Mouse (Mus musculus) G1E (cell line): ENCODE results near the gene Arsg. TPM values are rescaled to one million over a fixed set of nuclear protein-coding genes. Genes with fewer than 3 reads are reported as not detected.

ENCODE experiments used
- ATAC-seq: 2 replicates; pipeline ENCODE4 v1.8.0; 2016; ENCODE audit warnings: mild to moderate bottlenecking; ENCODE audit not compliant: insufficient number of reproducible peaks, poor library complexity, low FRiP score, severe bottlenecking; ENCODE audit errors: extremely low read depth
- DNase-seq: peaks from one replicate; pipeline ENCODE4 v3.0.0; 2012; ENCODE audit warnings: low spot score
- H3K27me3 ChIP-seq: 2 replicates; pipeline ENCODE4 v1.6.1; 2012; ENCODE audit warnings: mild to moderate bottlenecking, low read length, inconsistent platforms; ENCODE audit not compliant: insufficient read depth
- H3K36me3 ChIP-seq: replicated peaks from 2 replicates; pipeline ENCODE3; 2012; ENCODE audit warnings: mild to moderate bottlenecking, inconsistent platforms
- H3K4me1 ChIP-seq: 2 replicates; pipeline ENCODE4 v1.6.1; 2012; ENCODE audit warnings: low read depth, low read length, inconsistent platforms, mixed read lengths; ENCODE audit not compliant: insufficient read depth
- H3K4me3 ChIP-seq: 2 replicates; pipeline ENCODE4 v1.5.1; 2012; ENCODE audit warnings: low read depth, mild to moderate bottlenecking, inconsistent platforms, low read length, moderate library complexity, mixed read lengths
- H3K9me3 ChIP-seq: replicated peaks from 2 replicates; pipeline ENCODE4 v1.6.1; 2012; ENCODE audit warnings: inconsistent platforms
- CTCF ChIP-seq: IDR thresholded peaks from 2 replicates; pipeline ENCODE4 v1.5.1; 2012; ENCODE audit warnings: low read depth, low read length, inconsistent platforms, mixed read lengths
- GATA1 ChIP-seq: IDR thresholded peaks from 2 replicates; pipeline ENCODE4 v1.6.1; 2012; ENCODE audit warnings: borderline replicate concordance, low read length, inconsistent platforms, mixed read lengths
- GATA2 ChIP-seq: IDR thresholded peaks from 2 replicates; pipeline ENCODE4 v1.6.1; 2012; ENCODE audit warnings: low read depth, low read length, inconsistent platforms, borderline replicate concordance
- POLR2AphosphoS5 ChIP-seq: IDR thresholded peaks from 2 replicates; pipeline ENCODE4 v1.6.1; 2012; ENCODE audit warnings: low read depth, low read length, inconsistent platforms; ENCODE audit not compliant: insufficient replicate concordance
- TAL1 ChIP-seq: conservative IDR thresholded peaks from 2 replicates; pipeline ENCODE4 v1.6.1; 2012; ENCODE audit warnings: low read depth, low read length, inconsistent platforms, mixed read lengths
- polyA plus RNA-seq: library from polyadenylated mRNA; stranded (reverse); fragments of >175 nt; gene quantifications from 2 replicates; pipeline ENCODE4 v1.2.3, GENCODE M21; 2012
- total RNA-seq, 2 experiments: library from RNA; stranded (forward) in 1 of 2; stranded (reverse) in 1 of 2; fragments of 200-1000 nt in 1 of 2; fragments of >200 nt in 1 of 2; fragmentation: Nextera tagmentation in 1 of 2; gene quantifications; 2 replicates each; pipeline ENCODE4 v1.2.3; 2014 to 2017

Gene Arsg
- total and polyA plus RNA-seq, 3 experiments: 1.0 to 6.1 (median 2.0) TPM

- Histone ChIP-seq H3K9me3 (0 out of 2 replicates have a peak, but pooled peaks cover 2% of the 10 kb centered on the region), H3K4me3 (no peak overlapping the region), H3K36me3 (no peaks in the 10 kb centered on the region), H3K4me1 (peaks cover 30% of the 10 kb centered on the region), H3K27me3 (peaks cover 5% of the 10 kb centered on the region)
- TF ChIP-seq CTCF (no peak), GATA2 (no peak), TAL1 (no peak)
- no peak for ATAC-seq
- DNase-seq: no peak
These were observed 33.9 kb downstream of the Arsg start for GRCm38 (mm10) chr11:109507068-109507467.

DNA sequence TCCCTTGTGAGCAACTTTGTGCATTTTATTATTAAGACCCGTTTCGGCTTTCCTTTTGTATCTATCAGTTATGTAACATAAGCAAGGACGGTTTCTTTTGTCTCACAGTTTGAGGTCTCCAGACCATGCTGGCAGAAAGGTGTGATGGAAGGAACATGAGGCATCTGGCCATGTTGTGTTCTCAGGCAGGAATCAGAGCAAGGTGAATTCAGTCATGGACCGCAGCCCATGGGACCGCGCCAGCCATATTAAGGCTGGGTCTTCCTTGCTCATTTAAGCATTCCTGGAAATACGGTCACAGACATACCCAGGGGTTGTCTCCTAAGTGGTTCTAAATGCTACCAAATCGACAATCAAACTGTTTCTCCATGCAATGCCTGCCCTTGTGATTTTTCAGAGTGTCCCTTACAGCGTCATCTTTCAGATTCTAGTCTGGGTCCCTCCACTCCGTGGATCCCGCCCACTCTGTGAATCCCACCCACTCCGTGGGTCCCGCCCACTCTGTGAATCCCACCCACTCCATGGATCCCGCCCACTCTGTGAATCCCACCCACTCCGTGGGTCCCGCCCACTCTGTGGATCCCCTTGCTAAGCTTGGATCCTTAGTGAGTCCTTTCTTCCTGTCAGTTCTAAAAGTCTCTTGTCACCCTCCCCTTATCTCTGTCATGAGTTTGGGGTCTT lies 40.0 kb downstream of the Arsg start:
- H3K36me3 ChIP-seq: no peaks in the 10 kb centered on the region
- TF ChIP-seq TAL1 (no peak), POLR2AphosphoS5 (no peak), GATA1 (no peak), GATA2 (no peak), CTCF (no peak)
- no peak overlapping the region for H3K4me3 ChIP-seq
- no peak for DNase-seq
- H3K4me1 ChIP-seq: peaks cover 17% of the 10 kb centered on the region
- H3K27me3 ChIP-seq: peaks cover 9% of the 10 kb centered on the region
- H3K9me3 ChIP-seq: 0 out of 2 replicates have a peak, but pooled peaks cover 2% of the 10 kb centered on the region
- no peak for ATAC-seq

DNA sequence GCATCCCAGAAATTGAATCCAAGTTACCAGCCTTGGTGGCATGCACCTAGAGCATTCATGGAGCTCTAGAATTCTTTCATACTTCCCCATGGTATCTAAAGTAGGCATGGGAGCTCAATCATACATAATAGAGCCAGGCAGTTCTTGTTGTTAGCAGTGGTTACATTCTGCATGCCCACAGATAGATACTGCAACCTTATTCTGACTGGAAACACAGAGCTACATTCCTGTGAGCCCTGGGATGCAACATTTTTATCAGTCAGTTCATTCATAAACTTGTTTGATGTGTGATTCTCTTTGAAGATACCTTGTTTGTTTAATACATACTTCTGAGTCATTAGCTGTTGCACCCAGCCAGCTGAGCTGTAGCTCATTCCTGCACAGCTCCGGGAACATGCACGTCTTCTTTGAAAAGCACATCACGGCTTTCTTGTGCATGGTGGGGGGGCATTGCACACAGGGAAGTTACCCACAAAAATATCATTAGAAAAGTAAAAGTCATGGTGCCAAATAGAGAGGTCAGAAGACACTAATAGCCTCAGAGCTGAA lies 41.0 kb downstream of the Arsg start:
- peaks cover 8% of the 10 kb centered on the region for H3K27me3 ChIP-seq
- no peaks in the 10 kb centered on the region for H3K36me3 ChIP-seq
- no peak overlapping the region for H3K4me3 ChIP-seq
- H3K4me1 ChIP-seq: peaks cover 25% of the 10 kb centered on the region
- H3K9me3 ChIP-seq: 0 out of 2 replicates have a peak, but pooled peaks cover 2% of the 10 kb centered on the region
- TF ChIP-seq GATA2: no peak
- no peak for TF ChIP-seq TAL1
- TF ChIP-seq POLR2AphosphoS5: no peak
- TF ChIP-seq GATA1: no peak
- TF ChIP-seq CTCF: no peak
- ATAC-seq (no peak), DNase-seq (no peak)

DNA sequence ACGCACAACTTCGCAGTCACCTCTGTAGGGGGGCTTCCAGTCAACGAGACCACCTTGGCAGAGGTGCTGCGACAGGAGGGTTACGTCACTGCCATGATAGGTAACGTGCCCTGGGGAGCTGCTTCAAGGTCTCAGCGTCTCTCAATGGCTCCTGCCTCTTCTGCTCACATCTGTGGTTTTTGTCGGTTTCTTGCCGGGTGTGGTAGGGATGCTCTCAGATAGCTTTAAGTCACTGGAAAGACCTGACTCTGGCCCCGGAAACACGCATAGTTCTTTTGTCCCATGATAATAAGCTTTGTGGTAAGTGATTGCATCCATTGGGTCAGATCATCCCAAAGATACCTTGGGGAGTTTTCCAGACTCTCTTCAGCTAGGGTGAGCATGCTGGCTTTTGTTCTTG lies 44.2 kb downstream of the Arsg start:
- TF ChIP-seq GATA1 (no peak), POLR2AphosphoS5 (no peak), CTCF (no peak), GATA2 (no peak), TAL1 (no peak)
- no peaks in the 10 kb centered on the region for H3K9me3 ChIP-seq
- H3K27me3 ChIP-seq: peaks cover 11% of the 10 kb centered on the region
- DNase-seq (no peak), ATAC-seq (no peak)
- no peak overlapping the region for H3K4me3 ChIP-seq
- H3K36me3 ChIP-seq: no peaks in the 10 kb centered on the region
- H3K4me1 ChIP-seq: peaks cover 34% of the 10 kb centered on the region

GRCm38 (mm10) chr11:109517816-109518215 lies 44.6 kb downstream of the Arsg start:
- DNase-seq: no peak
- H3K4me1 ChIP-seq: peaks cover 34% of the 10 kb centered on the region
- ATAC-seq: peak; percentile 8; the same call in 1 of the 2 replicates
- H3K4me3 ChIP-seq: no peak overlapping the region
- H3K36me3 ChIP-seq: no peaks in the 10 kb centered on the region
- H3K9me3 ChIP-seq: no peaks in the 10 kb centered on the region
- no peak for TF ChIP-seq POLR2AphosphoS5
- TF ChIP-seq GATA2: no peak
- TF ChIP-seq TAL1: no peak
- TF ChIP-seq GATA1: no peak
- TF ChIP-seq CTCF: no peak
- peaks cover 11% of the 10 kb centered on the region for H3K27me3 ChIP-seq

DNA sequence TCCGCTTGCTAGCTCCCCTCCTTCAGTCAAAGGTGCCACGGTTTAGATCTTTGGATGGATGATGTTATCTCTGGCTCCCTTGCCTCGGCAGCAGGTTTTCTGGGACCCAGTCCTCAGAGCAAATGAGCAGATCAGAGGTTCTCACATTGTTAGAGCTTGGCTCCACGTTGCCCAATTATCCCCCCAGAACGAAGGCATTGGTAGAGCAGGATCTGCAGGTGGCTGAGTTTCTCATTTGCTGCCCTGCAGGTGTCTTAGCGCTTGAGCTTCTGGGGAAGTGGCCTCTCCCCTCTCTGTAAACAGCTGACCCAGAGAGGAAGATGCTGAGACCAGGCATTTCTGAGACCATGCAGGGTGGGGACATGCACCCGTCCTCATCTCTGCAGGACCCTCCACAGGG lies 47.8 kb downstream of the Arsg start:
- Histone ChIP-seq H3K36me3 (no peaks in the 10 kb centered on the region), H3K9me3 (no peaks in the 10 kb centered on the region), H3K4me1 (peaks cover 32% of the 10 kb centered on the region), H3K27me3 (peaks cover 11% of the 10 kb centered on the region), H3K4me3 (no peak overlapping the region)
- DNase-seq (no peak), ATAC-seq (no peak)
- TF ChIP-seq POLR2AphosphoS5 (no peak), GATA2 (no peak), TAL1 (no peak)
